Mouse (Mus musculus) thymus, adult 2 months (tissue): ENCODE data around the gene Zmiz1.

Experiments
- CTCF ChIP-seq: fragments of 200-500 bp; IDR thresholded peaks from 2 replicates; pipeline ENCODE4 v1.5.1; 2012; ENCODE audit warnings: mild to moderate bottlenecking, control low read depth, low read length, moderate library complexity, borderline replicate concordance; ENCODE audit not compliant: control insufficient read depth, poor library complexity, insufficient read depth; ENCODE audit errors: extremely low read depth
- POLR2A ChIP-seq: fragments of 200-500 bp; IDR thresholded peaks from 2 replicates; pipeline ENCODE4 v1.6.1; 2012; ENCODE audit warnings: mild to moderate bottlenecking, low read length, control low read depth, moderate library complexity; ENCODE audit not compliant: control insufficient read depth, poor library complexity, insufficient read depth; ENCODE audit errors: extremely low read depth

DNA sequence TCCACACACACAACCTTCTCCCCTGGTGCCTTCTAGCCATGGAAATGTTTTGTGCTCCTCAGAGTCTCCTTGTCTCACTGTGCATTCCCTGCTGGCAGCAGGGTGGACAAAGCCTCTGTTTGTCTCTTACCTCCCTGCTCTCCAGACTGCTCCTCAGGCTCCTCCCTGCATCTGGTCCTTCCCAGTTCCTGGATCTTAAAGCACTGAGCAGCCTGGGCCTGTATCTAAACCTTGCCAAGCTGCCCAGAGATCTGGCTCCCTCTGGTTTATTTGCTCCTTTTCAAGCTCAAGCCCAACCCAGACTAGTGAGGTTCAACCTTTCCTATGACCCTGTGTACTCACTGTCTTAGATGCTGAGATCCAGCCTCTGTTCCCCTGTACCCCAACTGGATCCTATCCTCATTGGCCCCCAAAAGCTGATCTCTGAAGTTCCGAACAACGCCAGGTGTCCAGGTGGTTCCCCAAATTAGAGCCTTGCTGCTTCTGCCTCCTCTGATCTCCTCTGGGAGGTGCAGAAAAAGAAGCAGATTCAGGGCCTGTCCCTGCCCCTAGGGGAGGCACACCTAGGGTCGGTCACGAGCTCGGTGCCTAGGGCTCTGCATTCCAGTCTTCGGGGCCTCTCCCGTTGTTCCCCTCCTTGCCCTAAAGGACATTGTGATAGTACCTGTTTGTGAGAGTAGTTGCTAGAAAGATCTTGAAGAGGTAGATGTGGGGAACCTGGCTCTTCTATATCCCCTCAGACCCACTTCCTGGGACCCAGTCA lies 171.8 kb downstream of the Zmiz1 start:
- TF ChIP-seq CTCF, result no peak
- no peak for TF ChIP-seq POLR2A
